Mouse (Mus musculus) monocyte, adult 2 months (primary cell): ENCODE data around the gene Krtap27-1.

Source experiments
- DNase-seq, 2 experiments: peaks; one replicate each; pipeline ENCODE4 v3.0.0; 2022; ENCODE audit warnings: low spot score in 2 of 2, low read depth in 1 of 2

Gene Krtap27-1

DNA sequence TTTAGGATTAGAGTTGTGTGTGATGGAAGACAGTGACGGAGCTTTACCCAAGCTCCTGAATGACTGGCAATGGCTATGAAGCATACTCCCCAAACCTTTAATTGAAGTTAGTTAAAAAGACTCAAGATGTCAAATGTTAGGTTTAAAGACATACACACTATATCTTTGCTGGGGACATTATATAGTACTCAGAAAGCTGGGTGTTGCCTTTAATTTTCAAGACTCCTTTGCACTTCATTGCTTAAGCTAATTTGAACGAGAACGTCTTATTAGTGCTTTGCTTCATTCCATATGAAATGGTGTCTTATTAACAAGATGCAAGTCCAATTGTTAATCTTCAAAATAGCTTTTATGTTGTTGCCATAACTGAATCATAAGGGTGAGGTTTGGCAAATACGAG is at the start of gene Krtap27-1:
Gene Krtap27-1 (minus strand): TSS at position 101 of the 400 bp plus-strand sequence.
- DNase-seq: no peak

DNA sequence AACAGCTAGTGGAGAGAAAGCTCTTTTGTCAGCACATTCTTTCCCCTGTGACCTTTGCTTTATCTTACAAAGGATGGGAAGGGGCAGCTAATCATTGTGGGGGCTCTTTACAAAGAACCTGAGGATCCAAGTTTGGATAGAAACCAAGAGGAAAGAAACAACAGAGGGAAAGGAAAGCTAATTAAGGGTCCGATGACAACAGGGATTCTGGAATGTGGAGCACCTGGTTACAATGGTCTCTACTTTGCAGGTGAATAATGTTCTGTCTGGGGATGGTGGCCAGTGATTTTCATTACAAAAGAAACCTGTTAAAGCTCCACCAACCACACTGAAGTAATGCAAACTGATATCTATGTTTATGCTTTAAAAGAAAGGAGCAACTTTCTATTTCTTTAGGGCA is 48.6 kb upstream of the Krtap27-1 start:
- DNase-seq: no peak

DNA sequence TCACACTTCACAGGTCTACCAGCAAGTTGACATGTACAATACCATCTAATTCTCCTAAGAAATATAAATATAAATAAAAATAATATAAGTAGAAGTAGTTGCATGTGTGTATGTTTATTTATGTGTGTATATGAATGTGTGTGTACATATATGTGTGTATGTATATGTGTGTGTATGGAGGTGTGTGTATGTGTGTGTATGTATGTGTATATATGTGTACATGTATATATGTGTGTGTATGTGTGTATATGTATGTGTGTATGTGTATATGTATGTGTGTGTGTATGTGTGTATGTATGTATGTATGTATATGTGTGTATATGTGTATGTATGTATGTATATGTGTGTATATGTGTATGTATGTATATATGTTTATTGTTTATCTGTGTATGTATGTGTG is 45.1 kb upstream of the Krtap27-1 start:
- no peak for DNase-seq

DNA sequence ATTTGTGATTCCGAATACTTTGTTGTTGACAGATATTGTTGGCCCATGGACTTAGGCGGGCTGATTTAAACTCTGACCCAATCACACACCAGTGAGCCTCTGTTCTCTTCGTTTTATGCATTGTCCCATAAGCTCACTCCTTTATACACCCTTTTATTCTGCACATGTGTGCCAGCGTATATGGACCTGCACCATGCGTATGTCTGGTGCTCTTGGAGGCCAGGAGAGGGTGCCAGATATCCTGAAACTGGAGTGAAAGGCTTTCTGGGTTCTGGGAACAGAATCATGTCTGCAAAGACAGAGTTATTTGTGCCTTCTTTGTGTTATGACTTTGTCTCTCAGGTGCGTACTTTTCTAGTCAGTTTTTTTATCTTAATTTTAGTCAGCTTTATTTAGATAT is 39.8 kb upstream of the Krtap27-1 start:
- DNase-seq: no peak

DNA sequence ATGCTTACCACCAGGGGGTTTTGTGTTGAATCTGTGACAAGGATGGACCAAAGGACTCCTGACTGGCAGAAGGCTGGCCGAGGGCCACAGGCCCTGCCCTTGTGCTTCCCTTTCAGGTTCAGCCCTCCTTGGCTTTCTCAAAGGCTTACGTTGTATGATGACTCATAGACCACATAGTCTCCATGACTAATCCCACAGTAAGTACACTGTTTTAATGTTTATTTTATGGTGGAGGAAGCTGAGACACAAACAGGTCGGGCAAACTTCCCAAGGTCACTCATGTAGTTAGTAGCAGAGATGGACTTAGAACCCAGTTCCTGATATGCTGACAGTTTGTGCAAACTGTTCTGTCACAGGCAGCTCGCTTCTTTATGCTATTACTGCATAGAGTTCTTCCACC is 39.3 kb upstream of the Krtap27-1 start:
- no peak for DNase-seq

DNA sequence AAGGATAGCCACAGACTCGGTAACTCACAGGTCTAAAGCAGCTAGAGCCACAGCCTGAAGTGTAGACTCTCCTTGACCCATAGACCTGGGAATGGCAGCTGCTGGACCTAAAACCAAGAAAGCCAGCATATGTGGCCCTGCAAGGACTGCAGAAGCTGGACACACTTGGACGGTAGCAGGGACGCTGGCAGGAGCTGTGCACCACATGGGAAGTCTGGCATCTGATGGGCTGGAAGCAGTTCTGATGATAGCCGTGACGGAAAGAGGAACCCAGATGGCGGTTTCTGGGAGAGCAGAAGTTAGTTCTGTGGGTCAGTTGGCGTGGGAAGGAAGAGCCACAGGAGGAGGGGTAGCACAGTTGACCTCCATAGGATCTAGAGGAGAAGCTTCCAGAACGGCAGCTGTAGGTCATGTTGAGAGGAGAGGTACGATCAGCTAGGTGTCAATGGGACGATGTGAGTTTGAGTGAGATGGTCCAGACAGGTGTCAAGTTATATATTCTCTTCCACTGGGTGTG is 36.1 kb upstream of the Krtap27-1 start, which contains the start of gene 2310061N02Rik:
Gene 2310061N02Rik (minus strand): TSS at position 467 of the 517 bp plus-strand sequence.
- no peak for DNase-seq

DNA sequence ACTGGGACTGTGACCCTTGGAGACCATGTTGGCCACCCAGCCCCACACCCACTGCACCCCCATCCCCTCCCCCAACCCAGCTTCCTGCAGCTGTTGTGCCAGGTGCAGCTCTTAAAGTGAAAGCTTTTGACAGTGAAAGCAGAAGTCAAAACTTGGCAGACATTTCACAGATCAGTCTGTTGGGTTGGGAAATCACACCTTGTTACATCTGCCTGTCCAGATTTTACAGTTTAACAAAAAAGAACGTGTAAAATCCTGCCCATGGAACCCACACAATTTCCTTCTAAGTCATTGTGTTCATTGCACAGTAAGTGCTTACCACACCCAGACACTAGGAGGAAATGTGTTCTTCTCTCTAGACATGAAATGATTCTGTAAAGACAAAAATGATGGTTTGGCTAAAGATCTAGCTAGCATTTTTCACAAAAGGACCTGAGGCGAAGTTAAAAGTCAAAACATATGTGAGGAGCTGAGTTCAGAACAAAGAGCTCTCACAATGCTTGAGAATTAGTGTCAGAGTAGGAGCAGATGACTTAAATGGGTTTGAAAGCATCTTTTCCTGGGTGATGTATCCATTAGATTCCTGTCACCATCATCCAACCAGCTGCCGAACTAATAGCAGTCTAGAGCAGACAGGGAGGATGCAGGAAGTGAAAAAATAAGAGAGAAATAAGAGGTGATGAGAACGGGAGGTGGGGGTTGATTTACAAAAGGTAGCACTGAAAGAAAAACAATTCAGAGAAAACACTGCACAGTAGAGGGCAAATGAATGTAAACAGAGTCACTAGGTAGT is 29.8 kb upstream of the Krtap27-1 start:
- DNase-seq: no peak

DNA sequence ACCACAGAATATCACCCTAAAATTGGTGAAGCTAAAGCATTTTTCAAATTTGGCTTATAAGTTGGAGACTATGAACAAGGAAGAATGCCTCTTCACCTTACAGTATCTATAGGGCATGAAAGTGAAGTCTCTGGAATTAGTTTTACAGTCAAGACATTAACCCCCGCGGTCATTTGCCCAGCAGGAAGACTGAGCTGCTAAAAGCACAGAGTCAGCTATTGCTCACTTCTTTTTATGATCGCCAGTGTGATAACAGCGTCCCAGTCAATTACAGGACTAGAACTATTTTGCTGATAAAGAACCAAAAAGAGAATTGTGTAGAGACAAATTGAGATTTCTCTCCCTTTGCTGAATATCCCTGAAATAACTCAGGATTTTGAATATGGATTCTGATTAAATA is 24.8 kb upstream of the Krtap27-1 start:
- DNase-seq: no peak

DNA sequence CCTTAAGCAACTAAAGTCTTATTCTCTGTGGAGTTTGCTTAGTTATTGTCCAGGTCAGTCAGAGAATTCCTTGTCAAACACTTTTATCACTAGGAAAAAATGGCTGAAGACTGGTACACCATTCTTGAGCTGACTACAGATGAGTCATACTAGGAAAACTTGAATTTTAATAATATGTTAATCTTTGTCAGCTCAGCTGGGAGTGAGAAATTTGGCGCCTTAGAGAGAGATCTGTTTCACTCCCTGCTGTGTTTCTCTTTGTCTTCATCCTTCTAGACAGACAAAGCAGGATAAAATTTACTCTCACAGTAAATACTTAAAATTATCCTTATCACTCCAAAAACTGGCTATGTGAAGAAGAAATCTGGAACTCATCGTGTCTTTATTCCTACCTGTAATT is 9.8 kb upstream of the Krtap27-1 start:
- DNase-seq: no peak

DNA sequence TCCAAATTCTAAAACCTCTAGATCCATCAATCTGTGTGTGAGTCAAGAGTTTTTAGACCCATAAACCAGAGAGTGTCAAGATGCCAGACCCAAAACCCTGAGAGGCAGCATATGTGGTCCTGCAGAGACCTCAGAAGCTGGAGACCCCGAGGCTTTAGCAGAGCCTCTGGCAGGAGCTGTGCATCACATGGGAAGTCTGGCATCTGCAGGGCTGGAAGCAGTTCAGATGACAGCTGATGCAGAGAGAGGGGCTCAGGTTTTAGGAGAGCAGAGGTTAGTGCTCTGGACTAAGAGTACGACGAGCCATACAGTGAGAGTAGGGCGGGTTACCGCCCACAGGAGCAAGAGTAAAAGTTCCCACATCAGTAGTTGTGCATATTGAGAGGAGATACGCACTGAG is 7.6 kb upstream of the Krtap27-1 start:
- no peak for DNase-seq

DNA sequence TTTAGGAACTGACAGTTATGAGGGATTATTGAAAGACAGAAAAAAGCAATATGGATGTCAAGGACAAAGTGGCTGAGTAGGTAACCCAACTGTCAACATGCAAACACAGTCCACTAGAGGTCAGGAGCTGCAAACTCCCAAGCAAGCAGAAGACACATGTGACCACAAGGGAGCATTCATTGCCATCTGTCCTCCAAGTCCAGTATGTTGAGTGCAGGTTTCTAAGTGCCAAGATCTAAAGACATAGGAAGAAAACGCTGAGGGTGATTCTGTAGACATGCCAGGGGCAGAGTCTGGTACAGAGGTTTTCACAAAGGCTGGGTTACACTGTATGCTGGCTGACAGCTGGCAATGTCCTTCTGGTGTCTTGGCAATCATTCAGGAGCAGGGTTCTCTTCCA is 14.0 kb downstream of the Krtap27-1 start:
- DNase-seq: no peak

DNA sequence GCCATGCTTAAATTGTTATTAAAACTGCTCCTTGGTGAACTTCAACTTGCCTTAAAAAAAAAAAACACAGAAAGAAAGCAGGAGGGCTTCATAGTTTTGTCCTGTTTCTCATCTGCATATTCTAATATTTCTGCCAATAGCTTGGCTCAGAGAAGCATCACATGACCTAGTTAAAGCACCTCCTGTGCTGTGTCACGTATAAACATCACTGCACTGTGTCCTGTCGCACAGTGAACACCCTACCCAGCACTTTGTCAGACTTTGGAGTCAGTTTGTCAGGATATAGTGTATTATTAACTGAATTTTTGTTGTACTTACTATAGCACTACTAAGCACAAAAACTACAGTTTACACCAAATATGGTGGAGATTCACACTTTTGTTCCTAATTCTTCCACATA is 19.5 kb downstream of the Krtap27-1 start:
- no peak for DNase-seq

DNA sequence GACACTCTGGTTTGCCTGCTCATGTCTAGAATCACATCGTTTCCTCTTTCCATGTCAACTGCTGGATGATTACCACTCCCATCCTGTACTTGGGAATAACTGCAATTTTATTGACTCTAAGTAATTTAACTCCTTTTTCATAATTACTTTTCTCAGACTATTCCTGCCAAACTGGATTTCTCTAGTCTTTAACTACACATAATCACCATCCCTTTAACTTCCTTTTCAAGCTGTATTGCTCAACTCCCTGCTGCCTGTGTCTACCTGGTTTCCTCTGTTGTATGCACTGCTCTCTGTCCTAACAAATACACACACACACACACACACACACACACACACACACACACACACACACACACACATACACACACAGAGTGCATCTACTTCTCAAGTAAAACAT is 20.4 kb downstream of the Krtap27-1 start:
- no peak for DNase-seq

DNA sequence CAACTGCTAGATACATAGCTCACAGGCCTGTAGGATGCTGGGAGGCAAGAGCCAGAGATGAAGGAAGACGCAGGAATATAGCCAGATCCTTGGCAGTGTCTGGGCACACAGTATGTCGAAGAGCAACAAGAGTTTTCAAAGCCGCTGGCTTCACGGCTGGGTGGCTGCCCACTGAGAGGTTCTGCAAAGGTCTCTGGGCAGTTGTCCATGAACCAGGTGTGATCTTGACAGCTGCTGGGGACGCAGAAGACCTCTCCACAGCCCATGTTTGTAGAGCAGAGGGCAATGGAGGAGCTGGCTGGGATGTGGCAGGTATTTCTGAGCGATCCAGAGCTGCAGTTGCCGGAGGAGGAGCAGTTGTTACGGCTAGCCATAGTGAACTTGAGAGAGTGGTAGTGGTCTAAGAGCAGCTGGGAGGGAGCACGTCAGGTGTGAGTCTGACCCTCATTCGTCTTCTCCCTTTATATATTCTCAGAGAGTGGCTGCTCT is 24.1 kb downstream of the Krtap27-1 start, which contains the start of gene Krtap26-1:
Gene Krtap26-1 (minus strand): TSS at position 439 of the 489 bp plus-strand sequence.
- no peak for DNase-seq

DNA sequence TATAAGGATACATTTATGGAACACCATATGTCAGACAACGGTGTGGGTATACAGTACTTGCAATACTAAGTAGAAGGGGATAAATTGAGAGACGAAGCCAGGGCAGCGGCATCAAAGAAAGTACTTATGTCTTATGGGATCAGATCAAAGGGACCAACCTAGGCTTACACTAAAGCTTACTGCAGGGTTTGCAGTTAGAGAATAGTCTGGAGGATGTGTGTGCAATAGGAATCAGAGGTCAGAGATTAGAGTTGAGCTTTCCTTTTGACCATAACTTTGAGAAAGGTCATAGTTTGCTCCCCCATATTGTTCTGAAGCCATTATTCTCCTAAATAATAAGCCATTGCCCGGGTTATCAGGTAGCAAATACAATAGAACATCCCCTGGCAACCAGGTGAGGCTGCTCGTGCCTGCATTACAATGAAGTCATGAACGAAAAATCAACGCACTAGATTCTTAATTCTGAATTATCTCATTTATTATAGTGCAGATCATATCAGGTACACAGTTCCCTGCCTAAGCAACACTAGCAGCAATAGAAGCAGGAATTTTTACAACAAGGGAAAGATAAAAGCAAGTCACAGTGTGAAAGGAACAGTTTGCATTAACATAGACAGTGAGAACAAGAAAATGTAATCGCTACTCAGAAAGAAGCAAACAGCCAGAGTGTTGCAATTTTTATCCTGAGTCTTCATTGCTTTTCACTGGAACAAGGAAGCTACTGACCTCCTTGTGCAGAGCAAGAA is 24.9 kb downstream of the Krtap27-1 start:
- no peak for DNase-seq

DNA sequence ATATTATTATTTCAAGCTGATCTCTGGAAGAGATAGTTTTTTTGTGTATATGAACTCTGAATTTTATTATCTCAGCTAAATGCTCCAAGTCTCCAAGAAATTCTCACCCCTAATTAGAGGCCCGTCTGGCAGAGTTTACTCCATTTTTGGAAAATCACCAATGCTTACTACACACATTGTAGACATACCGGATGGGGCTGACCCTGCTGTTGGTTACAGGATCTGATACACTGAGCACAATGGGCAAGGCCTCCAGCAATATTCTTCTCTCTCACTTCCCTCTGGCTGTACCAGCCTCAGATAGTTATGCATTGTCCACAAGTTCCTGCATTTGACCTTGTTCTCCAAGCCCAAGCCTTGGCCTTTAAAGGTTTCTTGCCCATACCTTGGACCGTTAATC is 31.4 kb downstream of the Krtap27-1 start:
- DNase-seq: no peak

DNA sequence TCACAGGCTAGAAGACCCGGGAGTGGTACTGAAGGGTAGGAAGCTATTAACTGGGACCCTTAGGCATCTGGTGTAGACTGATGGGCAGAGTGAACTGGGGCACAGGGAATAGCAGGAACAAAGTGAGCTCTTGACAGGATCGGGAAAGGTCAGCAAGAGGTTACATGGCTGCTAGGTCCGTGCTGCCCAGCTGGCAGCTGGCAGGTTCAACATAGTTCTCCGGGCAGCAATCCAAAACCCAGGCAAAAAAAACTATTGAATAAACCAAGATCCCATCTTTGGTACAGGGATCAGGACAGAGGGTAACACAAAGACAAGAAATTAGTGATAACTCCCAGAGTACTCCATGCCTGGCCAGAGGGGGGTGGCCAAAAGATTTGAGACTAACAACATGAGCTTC is 36.3 kb downstream of the Krtap27-1 start:
- no peak for DNase-seq

DNA sequence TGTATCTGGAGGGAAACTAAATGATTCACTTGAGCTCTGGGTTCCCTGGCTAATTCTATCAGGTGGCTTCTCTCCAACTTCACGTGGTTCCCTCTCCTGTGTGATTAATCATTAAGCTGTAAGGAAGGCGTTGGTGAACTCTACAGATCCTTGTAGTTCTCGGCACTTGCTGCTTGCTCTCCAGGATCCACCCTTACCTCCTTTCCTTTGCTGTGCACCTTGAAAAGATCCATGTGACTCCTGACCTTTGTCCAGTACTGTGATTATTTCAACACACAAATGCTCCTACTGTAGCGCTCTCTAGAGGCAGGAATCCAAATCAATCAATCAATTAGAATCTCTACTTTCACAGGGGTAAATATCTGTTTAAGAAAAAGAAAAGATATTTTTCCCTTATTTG is 40.0 kb downstream of the Krtap27-1 start:
- DNase-seq: no peak

DNA sequence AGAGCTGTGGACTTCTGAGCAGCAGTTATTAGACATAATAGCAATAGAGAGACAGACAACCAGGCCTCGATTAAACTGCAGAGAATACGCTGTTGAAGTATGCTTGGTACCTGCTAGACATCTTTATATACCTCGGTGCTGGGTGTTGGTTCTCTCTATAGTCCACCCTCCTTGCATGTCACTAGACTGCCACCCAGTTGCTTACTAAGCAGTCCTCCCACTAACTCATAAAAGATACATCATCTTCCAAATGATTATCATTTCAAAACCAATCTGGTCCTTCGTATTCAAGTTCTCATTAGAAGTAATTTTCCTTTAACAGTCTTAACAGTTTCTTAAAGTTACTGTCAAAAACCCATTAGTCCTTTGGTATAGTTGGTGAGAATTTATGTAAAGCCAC is 43.9 kb downstream of the Krtap27-1 start, which contains the start of gene 2310079G19Rik:
Gene 2310079G19Rik (minus strand): TSS at position 101 of the 400 bp plus-strand sequence.
- DNase-seq: no peak
